Mouse (Mus musculus) kidney, embryonic 14.5 days (tissue): ENCODE measurements at regions not wholly inside any gene's neighbourhood (a gene's known extent, or its start where the extent isn't known, plus 50 kb on each side); places are given as distances from the start of the nearest gene placed in this dataset.

Experiments
- ATAC-seq: fragments of 200-750 bp; cut with Nextera tagmentation; 2 replicates; pipeline ENCODE4 v1.8.0; 2017; ENCODE audit warnings: moderate number of reproducible peaks, mild to moderate bottlenecking, moderate TSS enrichment, moderate library complexity; ENCODE audit not compliant: low FRiP score, low TSS enrichment
- H3K27ac ChIP-seq: fragments of 300-500 bp; sonication (generic); 2 replicates; pipeline ENCODE4 v1.5.1; 2014; ENCODE audit warnings: low read depth, mild to moderate bottlenecking, low read length, moderate library complexity, mixed read lengths
- H3K27me3 ChIP-seq: fragments of 300-500 bp; sonication (generic); 2 replicates; pipeline ENCODE4 v1.6.1; 2014; ENCODE audit warnings: mild to moderate bottlenecking, low read length; ENCODE audit not compliant: control insufficient read depth, insufficient read depth
- H3K36me3 ChIP-seq: fragments of 300-500 bp; sonication (generic); 2 replicates; pipeline ENCODE4 v1.6.1; 2014; ENCODE audit warnings: low read length, mixed read lengths; ENCODE audit not compliant: control insufficient read depth, insufficient read depth
- H3K4me1 ChIP-seq: fragments of 300-500 bp; sonication (generic); 2 replicates; pipeline ENCODE4 v1.6.1; 2014; ENCODE audit warnings: low read length, mixed read lengths; ENCODE audit not compliant: control insufficient read depth, insufficient read depth
- H3K4me2 ChIP-seq: fragments of 300-500 bp; sonication (generic); replicated peaks from 2 replicates; pipeline ENCODE4 v1.6.1; 2014; ENCODE audit warnings: low read depth, mild to moderate bottlenecking, low read length
- H3K4me3 ChIP-seq: fragments of 300-500 bp; sonication (generic); 2 replicates; pipeline ENCODE4 v1.5.1; 2014; ENCODE audit warnings: mild to moderate bottlenecking, low read length
- H3K9ac ChIP-seq: fragments of 300-500 bp; sonication (generic); 2 replicates; pipeline ENCODE4 v1.6.1; 2014; ENCODE audit warnings: low read depth, mild to moderate bottlenecking, low read length, moderate library complexity
- H3K9me3 ChIP-seq: fragments of 300-500 bp; sonication (generic); 2 replicates; pipeline ENCODE4 v1.6.1; 2016; ENCODE audit warnings: low read length; ENCODE audit not compliant: control insufficient read depth
- WGBS: fragments of 180-500 bp; shearing (Covaris S2); extraction: QIAGEN DNeasy Blood & Tissue Kit; methylation state at CpG from one replicate; pipeline ENCODE4 v1.1.7; 2014; 5-methylcytosine and 5-hydroxymethylcytosine counted together

GRCm38 (mm10) chr5:77494601-77495000 lies 86.8 kb upstream of the Igfbp7 start:
- no peak for ATAC-seq
- no peak overlapping the region for H3K9ac ChIP-seq
- H3K4me2 ChIP-seq, result no peak overlapping the region
- H3K36me3 ChIP-seq, result no peaks in the 10 kb centered on the region
- no peak overlapping the region for H3K27ac ChIP-seq
- WGBS, result 84% methylated on average over 1 of the region's 1 CpGs
- H3K4me3 ChIP-seq, result no peak overlapping the region
- H3K4me1 ChIP-seq, result no peaks in the 10 kb centered on the region
- H3K9me3 ChIP-seq, result no peaks in the 10 kb centered on the region
- H3K27me3 ChIP-seq, result no peaks in the 10 kb centered on the region

DNA sequence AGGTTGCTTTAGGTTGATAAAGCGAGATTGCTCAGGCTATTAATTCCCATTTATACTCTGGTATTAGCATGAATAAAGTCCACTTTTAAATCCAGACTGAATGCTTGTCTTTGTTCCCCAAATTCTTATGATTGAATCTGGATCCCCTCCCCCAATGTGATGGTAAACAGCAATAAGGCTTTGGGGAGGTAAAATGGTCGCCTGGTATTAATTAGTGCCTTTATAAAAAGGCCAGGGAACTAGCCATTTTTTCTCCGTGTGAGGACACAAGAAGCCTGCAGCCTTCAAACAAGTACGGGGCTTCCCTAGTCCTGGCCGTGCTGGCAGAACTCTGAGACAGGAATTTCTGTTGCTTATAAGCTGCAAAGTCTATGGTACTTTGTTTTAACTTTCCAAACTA lies 81.1 kb upstream of the Igfbp7 start:
- no peak overlapping the region for H3K27ac ChIP-seq
- no peak for ATAC-seq
- no peak overlapping the region for H3K9ac ChIP-seq
- no peaks in the 10 kb centered on the region for H3K9me3 ChIP-seq
- H3K4me2 ChIP-seq, result no peak overlapping the region
- no peaks in the 10 kb centered on the region for H3K27me3 ChIP-seq
- H3K36me3 ChIP-seq, result no peaks in the 10 kb centered on the region
- H3K4me1 ChIP-seq, result no peaks in the 10 kb centered on the region
- 81% methylated on average over 5 of the region's 5 CpGs for WGBS
- H3K4me3 ChIP-seq, result no peak overlapping the region

DNA sequence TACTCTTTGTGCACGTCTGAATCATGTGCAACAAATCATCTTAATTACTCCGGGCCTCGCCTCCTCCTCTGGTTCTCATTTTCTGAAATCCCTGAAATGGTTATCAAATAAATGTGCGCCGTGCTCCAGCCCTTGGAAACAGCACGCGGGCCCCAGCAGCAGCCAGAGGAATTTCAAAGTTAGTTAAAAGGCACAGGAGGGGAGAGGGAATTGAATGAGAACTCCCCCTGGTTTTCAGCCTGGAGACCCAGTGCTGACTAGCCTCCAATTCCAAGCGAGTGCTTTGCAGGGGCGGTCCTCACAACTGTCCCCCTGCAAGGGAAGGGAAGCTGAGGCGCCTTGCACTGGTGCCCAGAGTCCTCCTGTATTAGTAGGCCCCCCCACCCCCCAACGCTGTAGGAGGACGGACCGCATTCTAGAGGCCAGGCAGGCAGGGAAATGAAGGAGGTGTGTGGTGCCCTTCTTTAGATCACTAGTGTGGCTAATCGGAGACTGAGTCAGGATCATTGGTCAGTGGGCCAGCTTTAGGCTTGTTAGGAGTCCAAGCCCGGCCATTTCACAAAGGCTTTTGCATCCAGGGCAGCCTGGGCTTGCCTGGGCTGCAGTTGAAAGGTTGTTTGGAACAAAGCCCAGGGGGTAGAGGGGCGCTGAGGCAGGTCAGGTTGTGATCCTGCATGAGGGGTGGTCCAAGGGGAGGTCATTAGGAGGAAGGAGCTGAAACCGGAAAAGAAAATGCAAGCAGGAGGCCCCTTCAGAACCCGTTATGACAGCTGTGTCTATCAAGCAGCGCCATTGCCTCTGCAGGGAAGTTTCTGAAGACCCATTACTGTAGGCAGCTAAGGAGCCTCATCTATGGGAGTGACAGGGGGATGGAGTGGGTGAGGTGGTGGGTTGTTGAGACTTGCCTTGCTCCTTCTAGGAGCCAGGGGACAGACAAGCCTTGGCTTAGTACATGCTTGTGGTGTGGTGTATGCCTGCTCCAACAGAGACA lies 80.3 kb upstream of the Igfbp7 start:
- Histone ChIP-seq H3K9me3 (no peaks in the 10 kb centered on the region), H3K27ac (no peak overlapping the region; the same call in 1 of the 2 replicates), H3K36me3 (no peaks in the 10 kb centered on the region), H3K4me2 (peak overlapping the region; percentile 39), H3K4me1 (no peaks in the 10 kb centered on the region), H3K9ac (peak overlapping the region; percentile 18), H3K4me3 (peak overlapping the region; percentile 7; the same call in 1 of the 2 replicates), H3K27me3 (no peaks in the 10 kb centered on the region)
- peak; percentile 70 for ATAC-seq
- WGBS, result 12% methylated on average over 19 of the region's 19 CpGs

DNA sequence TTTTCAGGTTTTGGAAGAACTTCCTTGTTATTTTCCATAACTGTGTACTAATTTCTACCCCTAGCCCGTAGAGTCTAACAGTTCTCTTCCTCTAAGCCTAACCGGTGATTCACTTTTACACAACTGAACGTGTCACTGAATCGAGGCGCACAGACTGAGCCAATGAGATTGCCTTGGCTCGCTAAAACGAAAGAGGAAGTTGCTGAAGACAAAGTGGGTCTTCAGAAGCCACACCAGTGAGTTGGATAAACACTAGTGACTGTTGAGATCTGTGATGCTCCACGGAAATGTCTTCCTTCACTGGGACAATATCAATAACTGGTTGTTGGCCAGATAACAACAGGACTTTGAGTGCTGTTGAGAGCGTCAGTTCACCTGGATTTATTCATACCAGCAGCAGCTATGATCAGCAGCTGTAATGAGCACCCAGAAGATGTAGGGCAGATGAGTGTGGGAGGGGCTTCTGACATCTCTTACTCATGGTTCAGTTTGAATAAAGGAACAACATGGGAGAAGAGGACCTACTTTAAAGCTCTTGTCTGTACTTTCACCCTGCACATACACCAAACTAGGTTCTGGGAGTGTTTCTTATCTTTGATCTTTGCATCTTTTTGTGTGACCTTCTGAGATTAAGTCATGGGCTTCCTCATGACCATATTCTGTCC lies 75.3 kb upstream of the Igfbp7 start:
- Histone ChIP-seq H3K4me3 (no peak overlapping the region), H3K27ac (no peak overlapping the region), H3K9ac (no peak overlapping the region), H3K9me3 (no peaks in the 10 kb centered on the region), H3K4me1 (no peaks in the 10 kb centered on the region), H3K36me3 (no peaks in the 10 kb centered on the region), H3K27me3 (no peaks in the 10 kb centered on the region), H3K4me2 (no peak overlapping the region)
- ATAC-seq, result no peak
- WGBS, result 91% methylated on average over 9 of the region's 9 CpGs

- Histone ChIP-seq H3K9ac (no peak overlapping the region), H3K27me3 (no peaks in the 10 kb centered on the region), H3K27ac (no peak overlapping the region), H3K36me3 (no peaks in the 10 kb centered on the region), H3K9me3 (no peaks in the 10 kb centered on the region), H3K4me2 (no peak overlapping the region), H3K4me1 (no peaks in the 10 kb centered on the region), H3K4me3 (no peak overlapping the region)
- 52% methylated on average over 1 of the region's 1 CpGs for WGBS
- no peak for ATAC-seq
Observed at GRCm38 (mm10) chr5:77481811-77482210, 74.0 kb upstream of the Igfbp7 start.

DNA sequence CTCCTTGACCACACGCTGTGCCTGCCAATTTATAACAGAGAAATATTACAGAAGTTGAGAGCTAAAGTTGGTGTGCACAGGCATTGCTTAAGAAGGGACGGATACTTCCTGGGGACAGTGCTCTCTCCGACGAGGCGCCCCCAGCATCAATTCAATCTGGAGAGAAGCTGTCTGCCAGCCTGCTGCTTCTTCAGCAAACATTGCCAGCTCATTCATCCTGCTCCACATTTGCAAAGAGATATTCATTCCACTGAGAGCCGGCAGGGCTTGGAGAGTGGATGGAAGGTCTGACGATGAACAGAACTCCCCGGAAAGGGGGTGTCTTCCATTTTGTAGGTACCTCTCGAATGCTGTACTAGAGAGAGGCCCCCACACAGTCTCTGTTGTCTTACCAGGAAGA lies 70.0 kb upstream of the Igfbp7 start:
- H3K36me3 ChIP-seq, result no peaks in the 10 kb centered on the region
- H3K4me3 ChIP-seq, result no peak overlapping the region
- H3K9ac ChIP-seq, result no peak overlapping the region
- 84% methylated on average over 9 of the region's 9 CpGs for WGBS
- no peak overlapping the region for H3K4me2 ChIP-seq
- H3K4me1 ChIP-seq, result no peaks in the 10 kb centered on the region
- H3K27me3 ChIP-seq, result no peaks in the 10 kb centered on the region
- H3K9me3 ChIP-seq, result no peaks in the 10 kb centered on the region
- ATAC-seq, result no peak
- no peak overlapping the region for H3K27ac ChIP-seq

DNA sequence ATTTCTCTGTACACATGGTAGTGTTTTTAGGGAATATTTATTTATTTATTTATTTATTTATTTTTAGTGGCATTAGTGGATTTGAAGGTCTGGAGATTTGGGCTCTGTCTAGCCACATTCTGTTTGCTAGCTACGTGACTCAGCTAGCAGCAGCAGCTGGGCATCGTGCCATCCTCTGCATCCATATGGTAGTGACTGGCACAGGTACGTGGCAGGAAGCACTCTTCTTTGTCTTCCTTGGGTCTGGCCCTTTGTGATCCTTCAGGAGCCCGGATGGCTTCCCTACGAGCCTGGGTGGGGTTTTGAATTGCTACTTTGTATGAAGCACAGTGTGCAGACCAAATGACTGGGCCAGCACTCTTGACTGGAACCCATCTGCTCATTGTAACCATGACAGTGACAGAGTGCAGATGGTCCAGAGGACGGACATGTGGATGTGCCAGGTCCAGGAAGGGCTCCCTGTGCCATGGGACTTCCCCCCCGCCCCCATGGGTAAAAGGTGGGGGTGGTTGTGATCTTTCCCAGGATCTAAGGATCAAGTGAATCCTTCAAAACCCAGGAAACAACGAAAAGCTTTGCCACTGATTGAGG lies 66.2 kb upstream of the Igfbp7 start:
- WGBS, result 88% methylated on average over 8 of the region's 8 CpGs
- no peak for ATAC-seq
- no peak overlapping the region for H3K4me3 ChIP-seq

DNA sequence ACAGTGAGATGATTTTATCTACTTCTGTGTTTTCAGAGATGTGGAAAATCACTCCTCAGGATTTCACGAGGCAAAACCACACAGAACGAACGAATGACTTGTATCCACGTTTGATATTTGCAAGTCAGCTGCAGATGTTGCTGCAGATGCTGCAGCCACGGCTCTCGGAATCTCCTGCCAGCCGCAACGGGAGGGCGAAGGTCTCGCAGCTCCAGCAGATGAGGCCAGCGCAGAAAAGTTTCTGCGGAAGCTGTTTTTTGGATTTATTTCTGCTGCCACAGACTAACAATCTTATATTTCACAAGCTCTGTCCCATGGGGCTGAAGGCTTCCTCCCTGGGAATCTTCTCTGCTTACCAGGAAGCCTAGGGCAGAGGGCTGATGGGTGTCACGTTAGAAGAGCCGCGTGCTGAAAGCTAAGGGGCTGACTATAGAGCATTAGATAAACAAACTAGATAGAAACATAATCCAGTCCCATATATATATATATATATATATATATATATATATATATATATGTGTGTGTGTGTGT lies 61.5 kb upstream of the Igfbp7 start:
- peak overlapping the region; percentile 10; the same call in 1 of the 2 replicates for H3K4me2 ChIP-seq
- H3K9me3 ChIP-seq, result no peaks in the 10 kb centered on the region
- H3K27me3 ChIP-seq, result no peaks in the 10 kb centered on the region
- no peaks in the 10 kb centered on the region for H3K4me1 ChIP-seq
- 0 out of 2 replicates have a peak, but pooled peaks have one; percentile 48 for ATAC-seq
- H3K36me3 ChIP-seq, result no peaks in the 10 kb centered on the region
- no peak overlapping the region for H3K9ac ChIP-seq
- no peak overlapping the region for H3K27ac ChIP-seq
- WGBS, result 26% methylated on average over 15 of the region's 15 CpGs
- no peak overlapping the region for H3K4me3 ChIP-seq

More for the DNA sequence above, 66.2 kb upstream of the Igfbp7 start:
- H3K27ac ChIP-seq, result no peak overlapping the region
- no peaks in the 10 kb centered on the region for H3K9me3 ChIP-seq
- H3K36me3 ChIP-seq, result no peaks in the 10 kb centered on the region
- H3K9ac ChIP-seq, result no peak overlapping the region
- H3K4me1 ChIP-seq, result no peaks in the 10 kb centered on the region
- no peaks in the 10 kb centered on the region for H3K27me3 ChIP-seq
- H3K4me2 ChIP-seq, result no peak overlapping the region
